8 mouse cellular contexts compared by ENCODE assay signal in the genomic region with DNA sequence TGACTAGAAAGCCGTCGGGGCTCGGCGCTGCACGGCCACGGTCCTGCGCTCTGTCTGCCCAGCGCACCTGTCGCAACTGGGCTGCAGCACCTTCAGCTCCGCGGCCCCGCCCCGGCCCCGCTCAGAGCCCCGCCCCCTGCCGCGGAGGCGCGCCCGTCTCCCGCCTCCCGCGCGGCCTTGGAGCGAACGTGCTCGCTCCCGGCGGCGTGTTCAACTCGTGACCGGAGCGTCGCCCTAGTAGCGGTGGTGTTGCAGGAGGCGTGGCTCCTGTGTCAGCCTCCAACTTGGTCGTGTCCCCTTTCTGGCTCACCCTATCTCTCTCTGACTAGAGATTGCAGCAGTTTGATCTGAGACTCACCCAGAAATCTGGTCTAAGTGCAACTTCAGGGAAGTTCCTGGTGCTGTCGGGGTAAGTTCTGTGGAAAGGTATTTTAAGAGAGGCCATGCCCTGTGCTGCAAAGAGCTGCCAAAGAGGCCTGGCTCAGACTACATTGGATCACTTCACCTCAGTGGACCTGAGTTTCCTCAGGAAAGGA. TPM values are rescaled to one million over a fixed set of nuclear protein-coding genes. Genes with fewer than 3 reads are reported as not detected.
DNase-seq lines count a peak whose midpoint lies in the region; ATAC-seq and TF ChIP-seq lines count a peak whose summit lies in the region.

A gene (minus strand): TSS at position 123 of the 536 bp plus-strand sequence.

- no peak for TF ChIP-seq CTCF in liver, adult 2 months (IDR thresholded peaks at IDR 0.05; ENCODE audit: low read depth, low read length)

- H3K9me3 ChIP-seq in heart, embryonic 11.5 days (replicated peaks; ENCODE audit: control insufficient read depth, low read length): no peaks in the 10 kb centered on the region
- H3K9me3 ChIP-seq in kidney, embryonic 16.5 days (ENCODE audit: low read length): no peaks in the 10 kb centered on the region

- DNase-seq in A20 (ENCODE audit: low read depth, low spot score): peak; percentile 92
- peak; percentile 94 for DNase-seq in brain, adult 2 months (ENCODE audit: low read depth, low spot score)
- peak; percentile 95 for DNase-seq in liver, adult 2 months (ENCODE audit: extremely low read depth, low read depth, low spot score)
- DNase-seq in splenic B cell, adult 2 months (ENCODE audit: low read depth, low spot score): peak; percentile 90

- under 1% methylated on average over 38 of the region's 38 CpGs for WGBS in heart, embryonic 11.5 days (ENCODE audit: insufficient replicate concordance)
- under 1% methylated on average over 38 of the region's 38 CpGs for WGBS in kidney, embryonic 16.5 days
- under 1% methylated on average over 38 of the region's 38 CpGs for WGBS in liver, adult 2 months

- peak; percentile 94 for TF ChIP-seq POLR2A in liver, adult 2 months (IDR thresholded peaks at IDR 0.05; ENCODE audit: extremely low read depth, insufficient read depth, low read length)
- TF ChIP-seq POLR2A in myocyte (IDR thresholded peaks at IDR 0.05; ENCODE audit: insufficient read length, low read depth): peak; percentile 90

- H3K36me3 ChIP-seq in heart, embryonic 11.5 days (ENCODE audit: control insufficient read depth, insufficient read depth, low read length): no peaks in the 10 kb centered on the region
- no peaks in the 10 kb centered on the region for H3K36me3 ChIP-seq in kidney, embryonic 16.5 days (ENCODE audit: insufficient read depth, low read length)
- no peaks in the 10 kb centered on the region for H3K36me3 ChIP-seq in liver, adult 2 months (ENCODE audit: control insufficient read depth, insufficient read depth, low read length)
- H3K36me3 ChIP-seq in myocyte (ENCODE audit: control insufficient read depth, insufficient read depth): no peaks in the 10 kb centered on the region
- no peaks in the 10 kb centered on the region for H3K36me3 ChIP-seq in splenic B cell, adult 2 months (ENCODE audit: control insufficient read depth, insufficient read depth, low read length, poor library complexity, severe bottlenecking)

- H3ac ChIP-seq in myocyte (ENCODE audit: control insufficient read depth, insufficient read length): peak within 1 kb of the TSS; percentile 11

- ATAC-seq in erythroblast, adult 5-6 weeks (replicated peaks; ENCODE audit: low FRiP score, poor library complexity, severe bottlenecking): 0 out of 2 replicates have a peak, but pooled peaks have one; percentile 39
- peak; percentile 88 for ATAC-seq in heart, embryonic 11.5 days (replicated peaks; ENCODE audit: insufficient number of reproducible peaks, low FRiP score, low TSS enrichment)
- ATAC-seq in kidney, embryonic 16.5 days (ENCODE audit: low FRiP score, low TSS enrichment): peak; percentile 95

- H3K9ac ChIP-seq in heart, embryonic 11.5 days (ENCODE audit: low read depth, low read length): peak within 1 kb of the TSS; percentile 81
- H3K9ac ChIP-seq in kidney, embryonic 16.5 days (replicated peaks; ENCODE audit: low read length): peak within 1 kb of the TSS; percentile 82
- peak within 1 kb of the TSS; percentile 87 for H3K9ac ChIP-seq in liver, adult 2 months (ENCODE audit: low read depth, low read length)

- H3K27me3 ChIP-seq in heart, embryonic 11.5 days (ENCODE audit: control insufficient read depth, insufficient read depth, low read length): no peaks in the 10 kb centered on the region
- no peaks in the 10 kb centered on the region for H3K27me3 ChIP-seq in kidney, embryonic 16.5 days (ENCODE audit: insufficient read depth, low read length)
- no peaks in the 10 kb centered on the region for H3K27me3 ChIP-seq in liver, adult 2 months (ENCODE audit: control insufficient read depth, insufficient read depth, low read length)
- H3K27me3 ChIP-seq in myocyte (ENCODE audit: control insufficient read depth, insufficient read depth, insufficient read length): no peaks in the 10 kb centered on the region
- no peaks in the 10 kb centered on the region for H3K27me3 ChIP-seq in splenic B cell, adult 2 months (ENCODE audit: control insufficient read depth, insufficient read depth, low read length, poor library complexity, severe bottlenecking)

- peaks cover 29% of the 10 kb centered on the region; the same call in 1 of the 2 replicates for H3K79me2 ChIP-seq in liver, adult 2 months (ENCODE audit: control insufficient read depth, insufficient read depth, low read length)
- H3K79me2 ChIP-seq in myocyte (ENCODE audit: control insufficient read depth, insufficient read depth): no peaks in the 10 kb centered on the region

- H3K4me1 ChIP-seq in heart, embryonic 11.5 days (ENCODE audit: control insufficient read depth, insufficient read depth, low read length): peaks cover 4% of the 10 kb centered on the region
- H3K4me1 ChIP-seq in kidney, embryonic 16.5 days (ENCODE audit: insufficient read depth, low read length): peaks cover 10% of the 10 kb centered on the region
- H3K4me1 ChIP-seq in liver, adult 2 months (ENCODE audit: control insufficient read depth, insufficient read depth, low read length): peaks cover 18% of the 10 kb centered on the region

- peak within 1 kb of the TSS; percentile 37; the same call in 1 of the 2 replicates for H3K27ac ChIP-seq in heart, embryonic 11.5 days (ENCODE audit: low read depth, low read length)
- H3K27ac ChIP-seq in kidney, embryonic 16.5 days (ENCODE audit: low read length): peak within 1 kb of the TSS; percentile 71
- H3K27ac ChIP-seq in liver, adult 2 months (replicated peaks; ENCODE audit: insufficient read depth, low read depth, low read length): peak within 1 kb of the TSS; percentile 81

- H3K4me2 ChIP-seq in heart, embryonic 11.5 days: peak within 1 kb of the TSS; percentile 99
- peak within 1 kb of the TSS; percentile 97 for H3K4me2 ChIP-seq in kidney, embryonic 16.5 days (replicated peaks; ENCODE audit: low read depth, low read length)
- peak within 1 kb of the TSS; percentile 98 for H3K4me2 ChIP-seq in myocyte (ENCODE audit: low read depth)

- peak within 1 kb of the TSS; percentile 78 for H3K4me3 ChIP-seq in heart, embryonic 11.5 days (ENCODE audit: low read depth, low read length)
- peak within 1 kb of the TSS; percentile 78 for H3K4me3 ChIP-seq in kidney, embryonic 16.5 days (ENCODE audit: low read length)
- peak within 1 kb of the TSS; percentile 75 for H3K4me3 ChIP-seq in liver, adult 2 months (ENCODE audit: insufficient read depth, low read depth, low read length)
- peak within 1 kb of the TSS; percentile 47 for H3K4me3 ChIP-seq in myocyte

TF ChIP-seq in myocyte, 11 proteins besides CTCF, POLR2A, EP300 and RAD21:
- peak in 2 of 3 experiments; percentile 78 to 84 for TF ChIP-seq MYOG (IDR thresholded peaks at IDR 0.05; ENCODE audit: control insufficient read depth in 1 of 3, insufficient read depth in 1 of 3, insufficient read length in 2 of 3, low read depth in 2 of 3)
- TF ChIP-seq SRF (IDR thresholded peaks at IDR 0.05; ENCODE audit: control insufficient read depth, insufficient read length, low read depth): no peak
- no peak for TF ChIP-seq REST (IDR thresholded peaks at IDR 0.05; ENCODE audit: insufficient read depth, insufficient read length)
- TF ChIP-seq MAX (IDR thresholded peaks at IDR 0.05; ENCODE audit: low read depth): no peak
- no peak for TF ChIP-seq TCF12 (IDR thresholded peaks at IDR 0.05; ENCODE audit: insufficient read depth, poor library complexity, severe bottlenecking)
- TF ChIP-seq TCF3 (IDR thresholded peaks at IDR 0.05; ENCODE audit: insufficient read length, low read depth): no peak
- TF ChIP-seq MYOD1 (IDR thresholded peaks at IDR 0.05; ENCODE audit: control insufficient read depth in 1 of 3, insufficient read length in 2 of 3, low read depth in 2 of 3): peak in 2 of 3 experiments; percentile 79 to 90
- TF ChIP-seq POLR2AphosphoS2 (IDR thresholded peaks at IDR 0.05; ENCODE audit: insufficient read length, low read depth): peak; percentile 85
- TF ChIP-seq CEBPB (IDR thresholded peaks at IDR 0.05; ENCODE audit: insufficient read depth, poor library complexity, severe bottlenecking): no peak
- no peak for TF ChIP-seq E2F4 (IDR thresholded peaks at IDR 0.05; ENCODE audit: insufficient read depth)
- TF ChIP-seq USF1 (IDR thresholded peaks at IDR 0.05; ENCODE audit: low read depth): peak; percentile 68

RNA-seq across cellular contexts. Expression of the gene that starts here (rescaled TPM):
- 1.9 and 2.9 TPM in 2 replicates for total RNA-seq in erythroblast, adult 5-6 weeks (2015; ENCODE audit: low replicate concordance)
- total RNA-seq in erythroblast, adult 5-6 weeks (2017; ENCODE audit: low replicate concordance): 2.8 and 4.7 TPM in 2 replicates
- 24.1 and 27.8 TPM in 2 replicates for polyA plus RNA-seq in heart, embryonic 11.5 days (2014; fragmentation: Nextera tagmentation; extraction: Ambion mirVana)
- 54.7 and 62.1 TPM in 2 replicates for polyA plus RNA-seq in kidney, embryonic 16.5 days (2015; fragmentation: Nextera tagmentation; extraction: Ambion mirVana)
- total RNA-seq in liver, adult 2 months (2014; rRNA removed): 28.9 and 32.7 TPM in 2 replicates
- polyA plus RNA-seq in liver, adult 2 months (2012; rRNA removed): 11.2 and 16.0 TPM in 2 replicates
- 140 TPM for polyA plus RNA-seq in myocyte (2012; fragmentation: generic; extraction: Trizol)

Comparison
In these comparisons a context has a peak if more than half of its experiments do, and no peak if none do; other contexts are left out.
1. Peak in every context shown above with its lines: DNase-seq, ATAC-seq, H3K4me3 ChIP-seq and H3K27ac ChIP-seq.
2. ATAC-seq: peak in every context shown above with its lines; median percentile 95 in kidney, embryonic 16.5 days; 88 in heart, embryonic 11.5 days; 39 in erythroblast, adult 5-6 weeks.